Mouse (Mus musculus) thymus, adult 2 months (tissue): Measurements from ENCODE around the gene Dst. TPM values are rescaled to one million over a fixed set of nuclear protein-coding genes. Genes with fewer than 3 reads are reported as not detected.

Source experiments
- DNase-seq: peaks from one replicate; pipeline ENCODE4 v3.0.0; 2021
- H3K27ac ChIP-seq: fragments of 200-500 bp; 2 replicates; pipeline ENCODE4 v1.5.1; 2012; ENCODE audit warnings: low read length, control low read depth; ENCODE audit not compliant: control insufficient read depth, insufficient read depth
- H3K27me3 ChIP-seq: fragments of 200-500 bp; 2 replicates; pipeline ENCODE4 v1.6.1; 2012; ENCODE audit warnings: mild to moderate bottlenecking, low read length, moderate library complexity, mixed read lengths; ENCODE audit not compliant: control insufficient read depth, insufficient read depth
- H3K36me3 ChIP-seq: fragments of 200-500 bp; 2 replicates; pipeline ENCODE4 v1.6.1; 2012; ENCODE audit warnings: mild to moderate bottlenecking, low read length, moderate library complexity; ENCODE audit not compliant: control insufficient read depth, insufficient read depth
- H3K4me1 ChIP-seq: fragments of 200-500 bp; replicated peaks from 2 replicates; pipeline ENCODE4 v1.6.1; 2012; ENCODE audit warnings: low read length; ENCODE audit not compliant: control insufficient read depth, insufficient read depth
- H3K4me3 ChIP-seq: fragments of 200-500 bp; 2 replicates; pipeline ENCODE4 v1.5.1; 2012; ENCODE audit warnings: mild to moderate bottlenecking, low read length, control low read depth, moderate library complexity; ENCODE audit not compliant: control insufficient read depth, insufficient read depth
- CTCF ChIP-seq: fragments of 200-500 bp; IDR thresholded peaks from 2 replicates; pipeline ENCODE4 v1.5.1; 2012; ENCODE audit warnings: mild to moderate bottlenecking, control low read depth, low read length, moderate library complexity, borderline replicate concordance; ENCODE audit not compliant: control insufficient read depth, poor library complexity, insufficient read depth; ENCODE audit errors: extremely low read depth
- POLR2A ChIP-seq: fragments of 200-500 bp; IDR thresholded peaks from 2 replicates; pipeline ENCODE4 v1.6.1; 2012; ENCODE audit warnings: mild to moderate bottlenecking, low read length, control low read depth, moderate library complexity; ENCODE audit not compliant: control insufficient read depth, poor library complexity, insufficient read depth; ENCODE audit errors: extremely low read depth
- WGBS: fragments of 180-500 bp; shearing (Covaris S2); methylation state at CpG from one replicate; pipeline ENCODE4 v1.1.7; 2018; 5-methylcytosine and 5-hydroxymethylcytosine counted together
- polyA plus RNA-seq: library from polyadenylated mRNA; depleted of rRNA; stranded (reverse); fragments of >200 nt; gene quantifications from 2 replicates; pipeline ENCODE4 v1.2.3, GENCODE M21; 2012

Dst gene
- polyA plus RNA-seq, 1 experiment, result 24.2 TPM

DNA sequence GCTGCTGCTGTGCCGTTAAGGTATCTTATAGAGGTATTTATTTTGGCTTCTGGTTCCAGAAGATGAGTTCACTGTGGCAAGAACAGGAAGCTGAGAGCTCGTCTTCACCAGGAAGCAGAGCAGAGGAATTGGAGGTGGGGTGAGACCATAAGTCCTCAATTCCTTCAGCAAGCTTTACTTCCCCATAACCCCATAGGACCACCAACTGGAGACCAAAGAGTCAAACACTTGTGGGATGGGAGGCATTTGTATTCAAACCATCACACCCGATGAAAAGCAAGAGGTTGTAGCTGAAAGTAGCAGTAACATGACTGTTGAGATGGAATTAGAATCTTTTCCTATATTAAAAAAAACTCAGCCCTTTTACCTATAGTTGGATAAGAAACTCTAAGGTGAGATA, 132.0 kb downstream of the Dst start:
- H3K27ac ChIP-seq, result no peak overlapping the region
- no peaks in the 10 kb centered on the region for H3K36me3 ChIP-seq
- no peak for DNase-seq
- TF ChIP-seq POLR2A (no peak), CTCF (no peak)
- H3K27me3 ChIP-seq, result no peaks in the 10 kb centered on the region
- 60% methylated on average over 3 of the region's 3 CpGs for WGBS
- H3K4me3 ChIP-seq, result no peak overlapping the region
- H3K4me1 ChIP-seq, result no peaks in the 10 kb centered on the region

DNA sequence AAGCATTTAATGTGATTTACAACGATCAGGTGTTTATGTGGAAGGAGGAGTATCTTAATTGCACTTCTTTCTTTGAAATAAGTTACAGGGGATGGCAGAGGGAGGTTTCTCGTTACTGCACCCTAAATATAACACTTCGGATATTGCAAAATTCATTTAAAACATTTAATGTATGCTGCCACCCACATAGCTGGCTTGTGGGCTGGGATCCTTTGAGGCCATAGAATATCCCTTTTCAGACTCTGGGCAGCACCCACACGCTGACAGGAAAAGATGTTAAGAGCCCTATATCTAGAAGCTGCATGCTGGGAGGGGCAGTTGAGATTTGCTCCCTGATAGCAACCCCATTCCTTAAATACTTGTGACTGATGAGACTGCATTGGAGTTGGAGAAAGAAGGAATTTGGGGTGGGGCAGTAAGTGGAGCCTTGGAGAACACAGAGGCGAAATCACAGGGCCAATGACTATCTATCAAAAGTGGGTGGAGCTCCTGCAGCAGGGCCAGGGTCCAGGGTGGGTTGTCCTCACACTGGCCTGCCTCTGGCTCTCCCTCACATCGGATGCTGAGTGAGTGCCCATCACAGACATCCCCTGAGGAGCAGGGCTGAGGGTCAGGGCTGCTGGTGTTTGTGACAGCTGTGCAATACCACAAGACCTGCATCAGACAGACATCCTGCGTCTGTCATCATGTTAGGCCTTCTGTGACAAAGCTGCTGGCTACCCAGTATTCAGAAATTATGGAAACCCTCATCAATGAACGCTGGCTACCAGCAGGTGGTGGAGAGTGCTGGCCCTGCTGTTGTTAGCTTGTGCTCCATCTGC, 133.1 kb downstream of the Dst start:
- no peak for DNase-seq
- no peak for TF ChIP-seq CTCF
- TF ChIP-seq POLR2A, result no peak
- WGBS, result 89% methylated on average over 8 of the region's 8 CpGs
- H3K27ac ChIP-seq, result no peak overlapping the region
- no peak overlapping the region for H3K4me3 ChIP-seq
- no peaks in the 10 kb centered on the region for H3K27me3 ChIP-seq
- no peaks in the 10 kb centered on the region for H3K4me1 ChIP-seq
- H3K36me3 ChIP-seq, result no peaks in the 10 kb centered on the region

GRCm38 (mm10) chr1:34042299-34042698, 134.3 kb downstream of the Dst start:
- Histone ChIP-seq H3K4me3 (no peak overlapping the region), H3K36me3 (no peaks in the 10 kb centered on the region), H3K27ac (no peak overlapping the region), H3K4me1 (no peaks in the 10 kb centered on the region), H3K27me3 (no peaks in the 10 kb centered on the region)
- DNase-seq, result no peak
- TF ChIP-seq POLR2A (no peak), CTCF (no peak)
- WGBS, result 90% methylated on average over 3 of the region's 3 CpGs

DNA sequence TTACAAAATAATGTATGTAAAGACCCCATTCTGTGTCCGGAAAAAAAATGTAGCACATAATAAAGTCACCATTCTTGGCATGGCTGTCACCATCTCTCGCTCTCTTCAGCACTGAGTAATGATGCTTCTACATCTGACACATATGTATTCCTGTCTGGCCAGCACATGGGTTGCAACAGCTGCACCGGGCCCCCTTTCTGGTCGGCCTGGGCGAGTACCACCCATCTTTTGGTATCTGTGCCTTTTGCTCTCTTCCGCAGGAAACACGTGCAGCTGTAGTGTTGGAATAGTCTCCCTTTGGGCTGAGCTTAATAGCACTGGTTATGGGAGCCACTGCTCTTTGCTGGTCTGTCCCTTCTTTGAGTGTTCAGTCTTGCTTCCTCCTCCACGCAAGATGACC, 135.3 kb downstream of the Dst start:
- Histone ChIP-seq H3K36me3 (no peaks in the 10 kb centered on the region), H3K4me1 (no peaks in the 10 kb centered on the region), H3K27me3 (no peaks in the 10 kb centered on the region), H3K4me3 (no peak overlapping the region), H3K27ac (no peak overlapping the region)
- DNase-seq, result no peak
- WGBS, result 88% methylated on average over 8 of the region's 8 CpGs
- TF ChIP-seq POLR2A (no peak), CTCF (no peak)

- DNase-seq, result no peak
- H3K4me1 ChIP-seq, result no peaks in the 10 kb centered on the region
- 94% methylated on average over 7 of the region's 7 CpGs for WGBS
- no peak for TF ChIP-seq CTCF
- no peak for TF ChIP-seq POLR2A
- no peak overlapping the region for H3K4me3 ChIP-seq
- H3K36me3 ChIP-seq, result no peaks in the 10 kb centered on the region
- no peaks in the 10 kb centered on the region for H3K27me3 ChIP-seq
- H3K27ac ChIP-seq, result no peak overlapping the region
Measured at GRCm38 (mm10) chr1:34043836-34044550, 136.0 kb downstream of the Dst start.

DNA sequence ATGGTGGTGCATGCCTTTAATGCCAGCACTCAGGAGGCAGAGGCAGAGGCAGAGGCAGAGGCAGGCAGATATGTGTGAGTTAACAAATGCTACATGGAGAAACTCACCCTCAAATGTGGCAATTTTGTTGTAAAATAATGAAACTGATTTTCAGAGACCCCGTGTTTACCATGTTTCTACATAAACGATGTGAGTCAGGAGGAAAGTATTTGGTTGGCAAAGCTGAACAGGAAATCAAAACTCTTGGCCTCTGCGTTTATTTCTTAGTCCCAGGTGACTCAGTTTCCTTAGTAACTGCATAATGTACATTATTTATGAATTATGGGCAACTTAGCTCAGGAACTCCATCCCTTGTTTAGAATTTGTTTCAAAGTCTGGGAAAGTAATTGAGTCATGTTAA, 136.7 kb downstream of the Dst start:
- TF ChIP-seq CTCF, result no peak
- no peak for TF ChIP-seq POLR2A
- Histone ChIP-seq H3K4me3 (no peak overlapping the region), H3K27ac (no peak overlapping the region), H3K4me1 (no peaks in the 10 kb centered on the region), H3K36me3 (no peaks in the 10 kb centered on the region), H3K27me3 (no peaks in the 10 kb centered on the region)
- no peak for DNase-seq
- 42% methylated on average over 3 of the region's 3 CpGs for WGBS

DNA sequence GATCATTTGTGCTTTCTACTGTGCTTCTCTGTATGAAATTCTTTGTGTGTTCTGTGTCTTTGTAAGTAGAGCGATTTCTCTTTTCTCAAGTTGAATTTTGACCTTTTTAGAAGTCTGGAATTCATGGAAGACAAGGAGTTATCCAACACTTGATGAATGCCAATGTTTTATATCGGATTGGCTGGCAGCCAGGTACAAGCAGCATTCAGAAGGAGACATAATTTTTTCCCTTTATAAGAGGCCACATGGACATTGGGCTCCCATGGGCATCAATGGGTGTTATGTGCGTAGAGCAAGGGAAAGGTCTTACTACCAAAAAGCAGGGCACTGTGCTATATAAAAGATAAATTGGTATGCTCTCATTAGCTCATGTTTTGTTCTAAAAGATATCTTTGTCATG, 139.3 kb downstream of the Dst start:
- 93% methylated on average over 3 of the region's 3 CpGs for WGBS
- Histone ChIP-seq H3K4me3 (no peak overlapping the region), H3K36me3 (no peaks in the 10 kb centered on the region), H3K4me1 (no peaks in the 10 kb centered on the region), H3K27ac (no peak overlapping the region), H3K27me3 (no peaks in the 10 kb centered on the region)
- TF ChIP-seq POLR2A (no peak), CTCF (no peak)
- no peak for DNase-seq
